Mouse (Mus musculus) heart, adult 2 months (tissue): ENCODE data around the gene Gm20431. TPM values are rescaled to one million over a fixed set of nuclear protein-coding genes. Genes with fewer than 3 reads are reported as not detected.

Source experiments
- DNase-seq, 2 experiments: peaks; one replicate each; pipeline ENCODE4 v3.0.0; 2021
- H3K27ac ChIP-seq: fragments of 200-600 bp; 2 replicates; pipeline ENCODE4 v1.8.1; 2022
- H3K27me3 ChIP-seq: fragments of 200-500 bp; 2 replicates; pipeline ENCODE4 v1.6.1; 2012; ENCODE audit warnings: mild to moderate bottlenecking, low read length, inconsistent platforms, mixed read lengths; ENCODE audit not compliant: control insufficient read depth, insufficient read depth
- H3K36me3 ChIP-seq: fragments of 200-500 bp; 2 replicates; pipeline ENCODE4 v1.6.1; 2012; ENCODE audit warnings: low read length, inconsistent platforms; ENCODE audit not compliant: control insufficient read depth, insufficient read depth
- H3K4me1 ChIP-seq: fragments of 200-500 bp; 2 replicates; pipeline ENCODE4 v1.6.1; 2011; ENCODE audit warnings: low read length; ENCODE audit not compliant: control insufficient read depth, insufficient read depth
- H3K4me3 ChIP-seq: fragments of 200-600 bp; 2 replicates; pipeline ENCODE4 v1.8.1; 2022
- H3K79me2 ChIP-seq: fragments of 200-500 bp; replicated peaks from 2 replicates; pipeline ENCODE4 v1.6.1; 2012; ENCODE audit warnings: mild to moderate bottlenecking, inconsistent platforms, low read length, moderate library complexity, mixed read lengths; ENCODE audit not compliant: control insufficient read depth, insufficient read depth
- H3K9ac ChIP-seq: fragments of 200-500 bp; 2 replicates; pipeline ENCODE4 v1.6.1; 2012; ENCODE audit warnings: low read depth, mild to moderate bottlenecking, control low read depth, inconsistent platforms, low read length, mixed read lengths
- CTCF ChIP-seq: fragments of 200-600 bp; IDR thresholded peaks from 2 replicates; pipeline ENCODE4 v1.8.1; 2022; ENCODE audit warnings: antibody characterized with exemption, mild to moderate bottlenecking, moderate library complexity
- EP300 ChIP-seq: fragments of 200-500 bp; IDR thresholded peaks from 2 replicates; pipeline ENCODE4 v1.6.1; 2011; ENCODE audit warnings: low read depth, low read length, control low read depth; ENCODE audit not compliant: insufficient read depth
- POLR2A ChIP-seq: fragments of 200-500 bp; IDR thresholded peaks from 2 replicates; pipeline ENCODE4 v1.6.1; 2011; ENCODE audit warnings: mild to moderate bottlenecking, low read depth, low read length, control low read depth; ENCODE audit not compliant: insufficient read depth
- whole genome bisulfite sequencing: fragments of 180-500 bp; shearing (Covaris S2); methylation state at CpG from one replicate; pipeline ENCODE4 v1.1.7; 2018; 5-methylcytosine and 5-hydroxymethylcytosine counted together
- intact Hi-C: fragments of 180-260 bp; cut with DNase I; formaldehyde crosslinking; loops from one replicate; pipeline ENCODE4 v1.15.1; 2025
- polyA plus RNA-seq: library from polyadenylated mRNA; depleted of rRNA; stranded (reverse); fragments of >200 nt; gene quantifications from 2 replicates; pipeline ENCODE4 v1.2.3, GENCODE M21; 2012
- total RNA-seq, 2 experiments: library from RNA; stranded (reverse); gene quantifications; 2 replicates each; pipeline ENCODE4 v1.2.3; 2021

Gm20431 gene
- total and polyA plus RNA-seq, 3 experiments, result 15.6 to 21.0 (median 16.5) TPM

DNA sequence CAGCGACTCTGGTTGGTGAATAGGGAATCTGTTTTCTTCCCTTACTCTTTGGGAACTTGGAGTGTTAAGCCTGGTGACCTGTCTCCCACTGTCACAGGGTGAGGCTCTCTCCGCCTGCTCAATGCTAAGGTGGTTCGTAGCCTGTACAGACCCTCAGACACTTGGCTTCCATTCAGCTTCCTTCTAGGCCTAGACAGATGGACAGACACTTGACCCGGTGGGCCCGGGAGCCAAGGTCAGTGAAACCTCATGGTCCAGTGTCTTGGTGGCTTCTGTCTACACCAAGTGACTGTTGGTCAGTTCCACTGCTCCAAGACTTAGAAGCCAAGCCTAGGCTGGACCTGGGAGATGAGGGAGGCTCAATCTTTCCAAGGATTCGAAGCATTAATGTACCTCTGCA is 30.1 kb upstream of the Gm20431 start:
- Histone ChIP-seq H3K4me1 (peaks cover 11% of the 10 kb centered on the region), H3K9ac (peak overlapping the region; percentile 84), H3K79me2 (no peaks in the 10 kb centered on the region), H3K4me3 (peak overlapping the region; percentile 79), H3K27me3 (no peaks in the 10 kb centered on the region), H3K36me3 (no peaks in the 10 kb centered on the region), H3K27ac (peak overlapping the region; percentile 91)
- intact Hi-C loops, result loop anchor here (2.0 to 5.0 kb wide), 2 partner anchors 85 to 156 kb away; no protein-coding TSS in a partner anchor
- WGBS, result 74% methylated on average over 6 of the region's 6 CpGs
- TF ChIP-seq CTCF (no peak), EP300 (no peak), POLR2A (no peak)
- peak in 1 of 2 experiments; percentile 34 for DNase-seq

DNA sequence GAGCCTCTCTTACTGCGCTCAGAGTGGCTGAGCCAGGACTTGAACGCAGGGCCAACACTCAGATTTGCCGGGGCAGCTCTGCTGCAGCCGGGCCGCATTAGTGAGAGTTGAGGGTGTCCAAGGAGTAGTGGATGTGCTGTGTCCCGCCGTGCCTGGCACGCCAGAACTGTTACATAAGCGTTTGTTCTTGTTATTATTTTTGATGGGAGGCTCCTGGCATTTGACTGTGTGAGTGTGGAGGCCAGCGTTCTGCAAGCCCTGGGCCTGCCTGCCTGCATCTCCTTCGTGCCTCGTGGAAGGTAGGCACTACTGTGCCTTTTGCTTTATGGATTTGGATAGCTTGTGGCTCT is 29.6 kb upstream of the Gm20431 start:
- Histone ChIP-seq H3K4me1 (peaks cover 9% of the 10 kb centered on the region), H3K4me3 (peak overlapping the region; percentile 79), H3K27me3 (no peaks in the 10 kb centered on the region), H3K9ac (peak overlapping the region; percentile 84), H3K27ac (peak overlapping the region; percentile 91), H3K36me3 (no peaks in the 10 kb centered on the region), H3K79me2 (no peaks in the 10 kb centered on the region)
- peak in 1 of 2 experiments; percentile 81 for DNase-seq
- TF ChIP-seq POLR2A, result peak; percentile 71
- TF ChIP-seq EP300, result peak; percentile 76; the same call in 1 of the 2 replicates
- TF ChIP-seq CTCF, result no peak
- intact Hi-C loops, result loop anchor here (2.0 to 5.0 kb wide), 2 partner anchors 86 to 156 kb away; no protein-coding TSS in a partner anchor
- WGBS, result 41% methylated on average over 12 of the region's 12 CpGs

DNA sequence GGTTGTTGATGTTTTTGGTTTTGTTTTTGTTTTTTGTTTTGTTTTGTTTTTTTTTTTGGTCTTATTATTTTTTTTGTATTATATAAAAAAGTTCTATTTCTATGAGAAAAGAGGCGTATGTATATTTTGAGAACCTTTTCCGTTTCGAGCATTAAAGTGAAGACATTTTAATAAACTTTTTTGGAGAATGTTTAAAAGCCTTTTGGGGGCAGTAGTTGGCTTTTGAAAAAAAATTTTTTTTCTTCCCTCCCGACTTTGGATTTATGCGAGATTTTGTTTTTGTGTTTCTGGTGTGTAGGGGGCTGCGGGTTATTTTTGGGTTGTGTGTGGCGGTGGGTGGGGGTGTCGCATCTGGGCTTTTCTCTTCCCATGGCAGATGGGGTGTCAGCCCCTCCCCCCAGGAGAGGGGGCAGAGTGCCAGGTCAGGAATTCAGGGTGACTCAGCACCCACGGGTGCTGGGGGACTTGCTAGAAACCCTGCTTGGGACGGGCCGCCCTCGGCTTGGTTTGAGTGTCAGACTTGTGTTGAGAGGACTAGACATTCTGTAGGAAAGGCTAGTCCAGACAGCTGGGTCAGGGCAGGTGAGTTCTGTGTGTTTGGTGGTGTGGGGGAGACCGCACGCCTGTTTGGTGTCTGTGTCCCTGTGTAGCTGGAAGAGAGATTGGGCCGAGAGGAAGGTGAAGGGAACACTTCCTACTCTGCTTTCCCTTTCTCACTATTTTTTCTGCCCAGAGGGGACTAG is 29.1 kb upstream of the Gm20431 start:
- H3K27me3 ChIP-seq, result no peaks in the 10 kb centered on the region
- TF ChIP-seq EP300 (no peak; the same call in 1 of the 2 replicates), CTCF (no peak)
- intact Hi-C loops, result loop anchor here (2.0 to 5.0 kb wide), 2 partner anchors 86 to 157 kb away; no protein-coding TSS in a partner anchor
- H3K27ac ChIP-seq, result peak overlapping the region; percentile 91
- peak; percentile 63 to 78 for DNase-seq
- WGBS, result 40% methylated on average over 15 of the region's 15 CpGs
- H3K79me2 ChIP-seq, result no peaks in the 10 kb centered on the region
- H3K9ac ChIP-seq, result peak overlapping the region; percentile 98
- H3K36me3 ChIP-seq, result no peaks in the 10 kb centered on the region
- peak overlapping the region; percentile 79 for H3K4me3 ChIP-seq
- peaks cover 9% of the 10 kb centered on the region for H3K4me1 ChIP-seq

DNA sequence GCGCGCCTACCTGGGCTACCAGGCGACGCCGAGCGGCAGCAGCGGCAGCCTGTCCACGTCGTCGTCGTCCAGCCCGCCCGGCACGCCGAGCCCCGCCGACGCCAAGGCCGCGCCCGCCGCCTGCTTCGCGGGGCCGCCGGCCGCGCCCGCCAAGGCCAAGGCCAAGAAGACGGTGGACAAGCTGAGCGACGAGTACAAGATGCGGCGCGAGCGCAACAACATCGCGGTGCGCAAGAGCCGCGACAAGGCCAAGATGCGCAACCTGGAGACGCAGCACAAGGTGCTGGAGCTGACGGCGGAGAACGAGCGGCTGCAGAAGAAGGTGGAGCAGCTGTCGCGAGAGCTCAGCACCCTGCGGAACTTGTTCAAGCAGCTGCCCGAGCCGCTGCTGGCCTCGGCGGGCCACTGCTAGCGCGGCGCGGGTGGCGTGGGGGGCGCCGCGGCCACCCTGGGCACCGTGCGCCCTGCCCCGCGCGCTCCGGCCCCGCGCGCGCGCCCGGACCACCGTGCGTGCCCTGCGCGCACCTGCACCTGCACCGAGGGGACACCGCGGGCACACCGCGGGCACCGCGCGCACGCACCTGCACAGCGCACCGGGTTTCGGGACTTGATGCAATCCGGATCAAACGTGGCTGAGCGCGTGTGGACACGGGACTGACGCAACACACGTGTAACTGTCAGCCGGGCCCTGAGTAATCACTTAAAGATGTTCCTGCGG is 28.4 kb upstream of the Gm20431 start, which contains the start of gene Tmem189:
TSS of gene Tmem189 (minus strand) at position 322 of the 718 bp plus-strand sequence.
- no peaks in the 10 kb centered on the region for H3K36me3 ChIP-seq
- H3K4me3 ChIP-seq, result peak within 1 kb of the TSS; percentile 79
- peak; percentile 77 to 79 for DNase-seq
- peaks cover 9% of the 10 kb centered on the region for H3K4me1 ChIP-seq
- WGBS, result 3% methylated on average over 93 of the region's 99 CpGs
- H3K9ac ChIP-seq, result peak within 1 kb of the TSS; percentile 98
- TF ChIP-seq CTCF (no peak), EP300 (peak; percentile 25; the same call in 1 of the 2 replicates)
- intact Hi-C loops, result loop anchor here (2.0 to 10.0 kb wide), 4 partner anchors 87 to 405 kb away; no protein-coding TSS in a partner anchor
- no peaks in the 10 kb centered on the region for H3K79me2 ChIP-seq
- H3K27me3 ChIP-seq, result no peaks in the 10 kb centered on the region
- H3K27ac ChIP-seq, result peak within 1 kb of the TSS; percentile 91

DNA sequence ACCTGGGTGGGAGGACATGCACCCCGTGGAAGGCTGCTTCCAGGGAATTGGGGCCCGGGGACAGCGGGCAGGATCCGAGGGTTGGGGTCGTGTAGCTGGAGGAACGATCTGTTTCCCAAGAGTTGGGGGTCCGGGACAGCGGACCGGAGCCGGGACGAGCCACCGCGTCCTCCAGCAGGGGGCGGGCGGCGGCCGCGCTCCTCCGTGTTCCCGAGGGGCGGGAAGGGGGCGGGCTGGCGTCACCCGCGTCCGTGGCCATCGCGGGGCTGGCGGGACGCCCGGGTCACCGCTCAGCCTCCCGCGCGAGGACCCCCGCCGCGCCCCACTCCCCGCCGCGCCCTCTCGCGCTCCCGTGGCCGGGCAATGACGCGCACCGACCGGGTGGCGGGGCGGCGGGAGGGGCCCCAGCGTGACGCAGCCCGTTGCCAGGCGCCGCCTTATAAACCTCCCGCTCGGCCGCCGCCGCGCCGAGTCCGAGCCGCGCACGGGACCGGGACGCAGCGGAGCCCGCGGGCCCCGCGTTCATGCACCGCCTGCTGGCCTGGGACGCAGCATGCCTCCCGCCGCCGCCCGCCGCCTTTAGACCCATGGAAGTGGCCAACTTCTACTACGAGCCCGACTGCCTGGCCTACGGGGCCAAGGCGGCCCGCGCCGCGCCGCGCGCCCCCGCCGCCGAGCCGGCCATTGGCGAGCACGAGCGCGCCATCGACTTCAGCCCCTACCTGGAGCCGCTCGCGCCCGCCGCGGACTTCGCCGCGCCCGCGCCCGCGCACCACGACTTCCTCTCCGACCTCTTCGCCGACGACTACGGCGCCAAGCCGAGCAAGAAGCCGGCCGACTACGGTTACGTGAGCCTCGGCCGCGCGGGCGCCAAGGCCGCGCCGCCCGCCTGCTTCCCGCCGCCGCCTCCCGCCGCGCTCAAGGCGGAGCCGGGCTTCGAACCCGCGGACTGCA is 27.5 kb upstream of the Gm20431 start, which contains the start of gene Cebpb:
TSS of gene Cebpb (plus strand) at position 418 of the 954 bp plus-strand sequence.
- Histone ChIP-seq H3K27ac (peak within 1 kb of the TSS; percentile 91), H3K4me1 (peaks cover 9% of the 10 kb centered on the region), H3K9ac (peak within 1 kb of the TSS; percentile 98), H3K27me3 (no peaks in the 10 kb centered on the region), H3K79me2 (no peaks in the 10 kb centered on the region), H3K36me3 (no peaks in the 10 kb centered on the region), H3K4me3 (peak within 1 kb of the TSS; percentile 79)
- TF ChIP-seq POLR2A (peak; percentile 85), EP300 (0 out of 2 replicates have a peak, but pooled peaks have one; percentile 14), CTCF (peak; percentile 75)
- intact Hi-C loops, result loop anchor here (5.0 to 10.0 kb wide), 2 partner anchors 329 to 406 kb away; no protein-coding TSS in a partner anchor
- WGBS, result 1% methylated on average over 127 of the region's 147 CpGs
- peak; percentile 95 to 96 for DNase-seq
